Mouse (Mus musculus) hematopoietic stem cell, adult 5-6 weeks (primary cell): ENCODE measurements at regions not wholly inside any gene's neighbourhood (a gene's known extent, or its start where the extent isn't known, plus 50 kb on each side); places are given as distances from the start of the nearest gene placed in this dataset.
"Not testable (repeated sequence)": the region's sequence is repeated elsewhere in the genome, so short reads cannot be mapped to it uniquely, and the experiment has no call there.

ENCODE experiments used
- ATAC-seq, 2 experiments: fragments of 125-278 bp in 1 of 2; replicated peaks in 1 of 2; 2 replicates each; pipeline ENCODE4 v1.8.0; 2016 to 2017; ENCODE audit warnings: inconsistent platforms in 2 of 2, mild to moderate bottlenecking in 2 of 2, moderate number of reproducible peaks in 2 of 2, low read depth in 1 of 2, moderate TSS enrichment in 1 of 2; ENCODE audit not compliant: low FRiP score in 2 of 2, poor library complexity in 2 of 2, severe bottlenecking in 2 of 2, insufficient read depth in 1 of 2, low TSS enrichment in 1 of 2

- ATAC-seq, result peak; percentile 84 to 89
These were observed 103.5 kb upstream of the Fam3c start for GRCm38 (mm10) chr6:22459440-22460016.

GRCm38 (mm10) chr6:22452203-22452602 lies 96.2 kb upstream of the Fam3c start:
- no peak for ATAC-seq

GRCm38 (mm10) chr6:22450501-22450900 lies 94.5 kb upstream of the Fam3c start:
- no peak for ATAC-seq

GRCm38 (mm10) chr6:22448906-22449305 lies 92.9 kb upstream of the Fam3c start:
- no peak for ATAC-seq

- ATAC-seq, result no peak
These were observed 91.6 kb upstream of the Fam3c start for GRCm38 (mm10) chr6:22447636-22448035.

GRCm38 (mm10) chr6:22446621-22447310 lies 90.7 kb upstream of the Fam3c start:
- ATAC-seq, result no peak

- ATAC-seq, result not testable (repeated sequence)
These were observed 88.8 kb upstream of the Fam3c start for GRCm38 (mm10) chr6:22444856-22445255.

- ATAC-seq, result no peak
These were observed 88.2 kb upstream of the Fam3c start for GRCm38 (mm10) chr6:22444220-22444619.

GRCm38 (mm10) chr6:22443573-22443972 lies 87.5 kb upstream of the Fam3c start:
- no peak for ATAC-seq

- no peak for ATAC-seq
These were observed 87.1 kb upstream of the Fam3c start for GRCm38 (mm10) chr6:22443170-22443569.

GRCm38 (mm10) chr6:22442591-22442990 lies 86.5 kb upstream of the Fam3c start:
- ATAC-seq, result no peak

- no peak for ATAC-seq
These were observed 83.8 kb upstream of the Fam3c start for GRCm38 (mm10) chr6:22439871-22440270.

GRCm38 (mm10) chr6:22429026-22429425 lies 73.0 kb upstream of the Fam3c start:
- ATAC-seq, result no peak

- ATAC-seq, result peak; percentile 23 to 39; a peak in 1 of 4 replicates
These were observed 68.2 kb upstream of the Fam3c start for GRCm38 (mm10) chr6:22424161-22424807.

- peak; percentile 70 to 75; a peak in 3 of 4 replicates for ATAC-seq
These were observed 67.3 kb upstream of the Fam3c start for GRCm38 (mm10) chr6:22423070-22423980.

GRCm38 (mm10) chr6:22421551-22421950 lies 65.5 kb upstream of the Fam3c start:
- ATAC-seq, result no peak

- no peak for ATAC-seq
These were observed 62.2 kb upstream of the Fam3c start for GRCm38 (mm10) chr6:22418279-22418678.

GRCm38 (mm10) chr6:22417189-22417588 lies 61.1 kb upstream of the Fam3c start:
- no peak for ATAC-seq
